Mouse (Mus musculus) inflammation-experienced regulatory T-cells, adult 6 months (primary cell): ENCODE measurements around the gene Mlkl. TPM values are rescaled to one million over a fixed set of nuclear protein-coding genes. Genes with fewer than 3 reads are reported as not detected.

ENCODE experiments used
- polyA plus RNA-seq, 3 experiments: library from polyadenylated mRNA; unstranded; fragments of 100-300 nt; shearing (Covaris generic); gene quantifications; one replicate each; pipeline ENCODE4 v1.2.1; 2017

The Mlkl gene
- polyA plus RNA-seq, 3 experiments from 2014 or later, result 3.7 to 18.8 (median 6.3) TPM

Other genes starting within 250 kb of the Mlkl start
- not detected for gene Clec18a, start 245.8 kb downstream of the Mlkl start, polyA plus RNA-seq
- 1 to 10 TPM; 7.0 to 9.7 (median 8.7) TPM for gene Pdpr, start 243.5 kb downstream of the Mlkl start, polyA plus RNA-seq
- 10 to 100 TPM; 25.2 to 37.5 (median 28.5) TPM for gene Glg1, start 79.0 kb downstream of the Mlkl start, polyA plus RNA-seq
- 10 to 100 TPM; 26.0 to 37.9 (median 27.3) TPM for gene Rfwd3, start 38.0 kb downstream of the Mlkl start, polyA plus RNA-seq
- under 1 TPM in 1 of 3 experiments, not detected in 2; 0.32 TPM for gene Fa2h, start 55.6 kb upstream of the Mlkl start, polyA plus RNA-seq
- 1 to 10 TPM; 2.9 to 4.9 (median 4.6) TPM for gene Wdr59, start 183.9 kb upstream of the Mlkl start, polyA plus RNA-seq
- 10 to 100 TPM; 12.4 to 58.2 (median 50.7) TPM for gene Znrf1, start 197.9 kb upstream of the Mlkl start, polyA plus RNA-seq